ENCODE assay signal across 7 mouse cellular contexts in genomic region chr15:96700766-96701165, GRCm38 (mm10). TPM values are rescaled to one million over a fixed set of nuclear protein-coding genes. Genes with fewer than 3 reads are reported as not detected.
DNase-seq lines count a peak whose midpoint lies in the region; ATAC-seq and TF ChIP-seq lines count a peak whose summit lies in the region.

No protein-coding gene starts in this region.

- ATAC-seq in lung, postnatal 0 days = no peak
- no peak for ATAC-seq in heart, embryonic 16.5 days (replicated peaks; ENCODE audit: extremely low read depth, insufficient read depth, low FRiP score)
- ATAC-seq in liver, embryonic 12.5 days = no peak
- no peak for ATAC-seq in stomach, embryonic 16.5 days (ENCODE audit: insufficient read depth, low FRiP score)

- peak overlapping the region; percentile 98 for H3K27ac ChIP-seq in lung, postnatal 0 days (ENCODE audit: low read length)
- H3K27ac ChIP-seq in heart, embryonic 16.5 days (ENCODE audit: low read length) = peak overlapping the region; percentile 99
- H3K27ac ChIP-seq in liver, embryonic 12.5 days = no peak overlapping the region
- peak overlapping the region; percentile 99 for H3K27ac ChIP-seq in stomach, embryonic 16.5 days (ENCODE audit: low read length)

- no peak for TF ChIP-seq EP300 in lung, postnatal 0 days (IDR thresholded peaks at IDR 0.05)

- H3K4me2 ChIP-seq in lung, postnatal 0 days (replicated peaks; ENCODE audit: low read depth, low read length) = peak overlapping the region; percentile 82; the same call in 1 of the 2 replicates
- H3K4me2 ChIP-seq in heart, embryonic 16.5 days (ENCODE audit: low read depth, low read length) = peak overlapping the region; percentile 63
- H3K4me2 ChIP-seq in liver, embryonic 12.5 days = peak overlapping the region; percentile 93
- peak overlapping the region; percentile 81 for H3K4me2 ChIP-seq in stomach, embryonic 16.5 days (ENCODE audit: low read depth, low read length)

- 0 out of 2 replicates have a peak overlapping the region, but pooled peaks have one; percentile 98 for H3K9ac ChIP-seq in lung, postnatal 0 days (replicated peaks; ENCODE audit: low read depth)
- H3K9ac ChIP-seq in heart, embryonic 16.5 days (ENCODE audit: low read length) = peak overlapping the region; percentile 99
- peak overlapping the region; percentile 98 for H3K9ac ChIP-seq in liver, embryonic 12.5 days
- H3K9ac ChIP-seq in stomach, embryonic 16.5 days (ENCODE audit: low read length) = peak overlapping the region; percentile 99

- no peaks in the 10 kb centered on the region for H3K27me3 ChIP-seq in lung, postnatal 0 days (replicated peaks; ENCODE audit: insufficient read depth, low read length)
- no peaks in the 10 kb centered on the region for H3K27me3 ChIP-seq in heart, embryonic 16.5 days (ENCODE audit: control insufficient read depth, insufficient read depth, low read length)
- peaks cover 7% of the 10 kb centered on the region; the same call in 1 of the 2 replicates for H3K27me3 ChIP-seq in liver, embryonic 12.5 days (replicated peaks)
- no peaks in the 10 kb centered on the region for H3K27me3 ChIP-seq in stomach, embryonic 16.5 days (ENCODE audit: control insufficient read depth, insufficient read depth, low read length)

- TF ChIP-seq CTCF in lung, postnatal 0 days (IDR thresholded peaks at IDR 0.05) = no peak

- H3K4me1 ChIP-seq in lung, postnatal 0 days (ENCODE audit: insufficient read depth, low read depth, low read length) = peaks cover 9% of the 10 kb centered on the region; the same call in 1 of the 2 replicates
- H3K4me1 ChIP-seq in heart, embryonic 16.5 days (ENCODE audit: control insufficient read depth, insufficient read depth, low read length) = peaks cover 16% of the 10 kb centered on the region
- peaks cover 37% of the 10 kb centered on the region for H3K4me1 ChIP-seq in liver, embryonic 12.5 days
- H3K4me1 ChIP-seq in stomach, embryonic 16.5 days (ENCODE audit: control insufficient read depth, insufficient read depth, low read length) = peaks cover 19% of the 10 kb centered on the region

- no peaks in the 10 kb centered on the region for H3K9me3 ChIP-seq in lung, postnatal 0 days (ENCODE audit: low read length)
- H3K9me3 ChIP-seq in heart, embryonic 16.5 days (replicated peaks; ENCODE audit: control insufficient read depth, low read length) = no peaks in the 10 kb centered on the region
- no peaks in the 10 kb centered on the region for H3K9me3 ChIP-seq in liver, embryonic 12.5 days (replicated peaks)
- no peaks in the 10 kb centered on the region for H3K9me3 ChIP-seq in stomach, embryonic 16.5 days (replicated peaks; ENCODE audit: control insufficient read depth, low read length)

- DNase-seq in lung, postnatal 0 days (ENCODE audit: low spot score) = no peak
- no peak for DNase-seq in lung, postnatal 36 days
- DNase-seq in thymus, adult 18-20 months = no peak
- DNase-seq in gastrocnemius, adult 8-10 months (ENCODE audit: low spot score in 2 of 2) = no peak

- 0 out of 2 replicates have a peak overlapping the region, but pooled peaks have one; percentile 94 for H3K4me3 ChIP-seq in lung, postnatal 0 days (ENCODE audit: low read depth, low read length)
- H3K4me3 ChIP-seq in heart, embryonic 16.5 days (ENCODE audit: low read length) = peak overlapping the region; percentile 89; the same call in 1 of the 2 replicates
- peak overlapping the region; percentile 91; the same call in 1 of the 2 replicates for H3K4me3 ChIP-seq in liver, embryonic 12.5 days
- peak overlapping the region; percentile 89; the same call in 1 of the 2 replicates for H3K4me3 ChIP-seq in stomach, embryonic 16.5 days (replicated peaks; ENCODE audit: low read length)

- 0 out of 2 replicates have a peak, but pooled peaks cover under 1% of the 10 kb centered on the region for H3K36me3 ChIP-seq in lung, postnatal 0 days (ENCODE audit: insufficient read depth, low read length)
- 0 out of 2 replicates have a peak, but pooled peaks cover 5% of the 10 kb centered on the region for H3K36me3 ChIP-seq in heart, embryonic 16.5 days (ENCODE audit: control insufficient read depth, insufficient read depth)
- H3K36me3 ChIP-seq in liver, embryonic 12.5 days = peaks cover 28% of the 10 kb centered on the region
- peaks cover 8% of the 10 kb centered on the region for H3K36me3 ChIP-seq in stomach, embryonic 16.5 days (ENCODE audit: control insufficient read depth, insufficient read depth, low read length)

- 29% methylated on average over 13 of the region's 13 CpGs for WGBS in lung, postnatal 0 days
- WGBS in heart, embryonic 16.5 days = 32% methylated on average over 13 of the region's 13 CpGs
- 39% methylated on average over 13 of the region's 13 CpGs for WGBS in liver, embryonic 12.5 days (ENCODE audit: insufficient replicate concordance)
- 30% methylated on average over 13 of the region's 13 CpGs for WGBS in stomach, embryonic 16.5 days

RNA-seq across cellular contexts. Expression of gene Slc38a2, which starts 1.2 kb away (rescaled TPM):
- polyA plus RNA-seq in lung, postnatal 0 days (2015; fragmentation: Nextera tagmentation; extraction: Ambion mirVana) = 66.6 and 75.3 TPM in 2 replicates
- 178 and 190 TPM in 2 replicates for polyA plus RNA-seq in heart, embryonic 16.5 days (2015; fragmentation: Nextera tagmentation; extraction: Ambion mirVana)
- polyA plus RNA-seq in liver, embryonic 12.5 days (2016; fragmentation: Nextera tagmentation; extraction: Ambion mirVana) = 57.6 and 62.7 TPM in 2 replicates
- 132 and 133 TPM in 2 replicates for polyA plus RNA-seq in stomach, embryonic 16.5 days (2015; fragmentation: Nextera tagmentation; extraction: Ambion mirVana)
- 100 to 1,000 TPM in 1 of 4 experiments, 10 to 100 TPM in 3; 60.8 to 209 (median 73.5) TPM for total RNA-seq in gastrocnemius, adult 8-10 months (2022)

RNA-seq across cellular contexts. Expression of gene Slc38a1, which starts 58.1 kb away (rescaled TPM):
- polyA plus RNA-seq in lung, postnatal 0 days (2015; fragmentation: Nextera tagmentation; extraction: Ambion mirVana) = 13.5 and 14.5 TPM in 2 replicates
- 70.7 and 71.2 TPM in 2 replicates for polyA plus RNA-seq in heart, embryonic 16.5 days (2015; fragmentation: Nextera tagmentation; extraction: Ambion mirVana)
- polyA plus RNA-seq in liver, embryonic 12.5 days (2016; fragmentation: Nextera tagmentation; extraction: Ambion mirVana) = 41.1 and 43.1 TPM in 2 replicates
- 55.6 and 58.0 TPM in 2 replicates for polyA plus RNA-seq in stomach, embryonic 16.5 days (2015; fragmentation: Nextera tagmentation; extraction: Ambion mirVana)
- total RNA-seq in gastrocnemius, adult 8-10 months (2022) = 1 to 10 TPM in 2 of 4 experiments, under 1 TPM in 2; 0.45 to 2.5 (median 1.0) TPM
